Mouse (Mus musculus): ENCODE measurements around the gene Crtam. TPM values are rescaled to one million over a fixed set of nuclear protein-coding genes. Genes with fewer than 3 reads are reported as not detected.
A peak's percentile ranks its signal among the peaks of the same experiment; 100 is the strongest.

Gene Crtam
- total RNA-seq, 2 experiments from 2014 or later = not detected

DNA sequence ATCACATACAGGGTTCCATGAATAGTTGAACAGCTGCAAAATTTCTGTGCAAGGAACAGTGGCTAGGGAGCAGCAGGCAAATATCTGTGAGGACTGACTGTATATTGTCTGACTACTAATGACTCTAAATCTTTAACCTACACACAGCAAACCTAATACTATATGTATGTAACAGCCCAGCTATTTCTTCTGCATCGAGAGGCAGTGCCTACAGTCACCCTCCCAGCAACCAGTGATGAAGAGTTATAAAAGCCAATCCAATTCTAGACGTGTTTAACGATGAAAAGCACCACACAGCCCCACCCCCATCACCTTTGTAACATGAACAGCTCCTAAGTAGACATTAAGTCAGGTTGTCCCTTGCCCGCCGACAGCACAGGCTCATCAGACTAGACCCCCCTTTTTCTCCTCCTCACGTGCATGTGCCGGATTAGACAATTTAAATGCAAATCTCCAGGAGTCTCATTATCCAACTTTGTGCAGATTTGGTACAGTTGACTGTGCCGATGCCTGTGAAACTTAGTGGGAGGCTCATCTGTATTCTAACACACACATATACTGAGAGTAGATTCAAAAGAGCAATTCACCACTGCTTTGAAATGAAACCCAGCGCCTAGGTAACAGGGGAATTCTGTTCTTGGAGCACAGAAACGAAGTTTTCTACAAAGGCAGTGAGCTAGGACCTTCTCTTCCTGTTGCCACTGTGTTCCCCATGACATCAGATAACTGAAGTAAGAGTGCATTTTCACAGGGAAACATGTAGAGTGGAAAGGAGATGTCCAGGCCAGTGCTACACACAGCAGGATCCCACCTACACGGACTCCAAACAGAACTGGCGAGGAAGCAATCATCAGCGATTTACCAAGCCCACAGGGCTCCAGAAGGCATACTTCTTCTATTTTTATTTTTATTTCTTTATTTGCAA, 7.3 kb upstream of the Crtam start:
- DNase-seq (ENCODE audit: low spot score in 2 of 2) = peak in 1 of 2 experiments; percentile 64

DNA sequence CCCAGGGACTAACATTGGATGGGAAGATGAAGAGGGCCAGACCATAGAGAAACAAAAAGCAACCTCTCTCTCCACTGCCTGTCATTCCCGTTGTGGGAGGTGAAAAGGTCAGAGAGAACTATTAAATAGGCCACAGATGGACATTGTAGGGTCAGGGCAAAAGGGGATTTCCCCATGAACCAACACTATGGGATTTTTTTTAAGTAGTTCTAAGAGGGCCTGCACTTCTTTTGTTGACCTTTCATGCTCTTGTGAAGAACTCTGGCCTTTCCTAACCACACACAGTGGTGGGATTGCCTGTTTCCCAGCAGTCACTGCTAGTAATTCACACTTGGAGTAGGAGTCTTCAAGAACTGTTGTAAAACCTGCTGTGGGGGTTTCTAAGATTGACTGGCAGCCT, 3.4 kb upstream of the Crtam start:
- no peak for DNase-seq (ENCODE audit: low spot score in 2 of 2)

DNA sequence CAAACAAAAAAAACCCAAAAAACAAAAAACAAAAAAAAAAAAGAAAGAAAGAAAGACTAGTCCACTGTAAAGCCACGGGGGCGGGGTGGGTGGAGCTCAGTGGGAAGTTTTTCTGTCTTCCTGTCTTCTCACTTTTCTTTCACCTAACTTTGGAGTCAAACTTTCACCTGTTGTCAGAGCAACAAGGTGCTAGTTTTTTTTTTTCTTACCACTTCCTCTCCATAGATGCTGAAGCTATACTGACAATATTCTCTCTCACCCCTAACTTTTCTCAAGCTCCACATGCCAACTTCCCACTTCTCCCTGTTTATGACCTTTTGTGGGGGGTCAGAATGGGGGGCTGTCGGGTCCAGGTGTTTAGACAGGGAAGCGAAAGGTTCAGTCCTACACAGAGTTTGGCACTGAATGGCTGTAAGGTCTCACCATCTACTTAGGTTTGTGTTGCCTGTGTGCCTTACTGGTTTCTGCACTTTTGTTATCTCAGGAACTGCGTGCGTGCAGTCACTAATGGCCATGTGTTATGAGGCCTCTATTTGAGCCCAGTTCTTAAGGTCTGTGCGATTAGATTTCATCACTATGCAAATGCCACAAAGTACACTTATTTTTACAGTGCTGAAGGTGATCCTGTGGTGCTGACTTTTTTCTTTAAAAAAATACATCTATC, 7.2 kb downstream of the Crtam start:
- DNase-seq (ENCODE audit: low spot score in 2 of 2) = no peak

DNA sequence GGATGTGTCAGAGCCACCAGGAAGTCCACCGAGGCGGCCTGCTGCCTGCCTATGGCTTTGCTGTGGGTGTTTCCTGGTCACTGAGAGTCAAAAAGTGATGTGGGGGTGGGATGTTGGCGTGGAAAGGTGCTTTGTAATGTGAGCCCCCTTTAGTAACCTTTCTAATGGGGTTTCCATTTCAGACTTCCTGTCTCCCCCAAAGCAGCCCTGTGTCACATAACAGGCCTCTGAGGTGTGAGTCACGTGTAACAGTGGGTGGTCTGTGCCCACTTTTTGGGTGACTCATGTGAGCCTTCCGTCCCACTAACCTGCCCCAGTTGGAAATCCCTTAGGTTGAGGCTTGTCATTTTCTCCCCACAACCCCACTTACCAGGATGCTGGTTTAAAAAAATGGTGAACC, 10.4 kb downstream of the Crtam start:
- DNase-seq (ENCODE audit: low spot score in 2 of 2) = no peak

DNA sequence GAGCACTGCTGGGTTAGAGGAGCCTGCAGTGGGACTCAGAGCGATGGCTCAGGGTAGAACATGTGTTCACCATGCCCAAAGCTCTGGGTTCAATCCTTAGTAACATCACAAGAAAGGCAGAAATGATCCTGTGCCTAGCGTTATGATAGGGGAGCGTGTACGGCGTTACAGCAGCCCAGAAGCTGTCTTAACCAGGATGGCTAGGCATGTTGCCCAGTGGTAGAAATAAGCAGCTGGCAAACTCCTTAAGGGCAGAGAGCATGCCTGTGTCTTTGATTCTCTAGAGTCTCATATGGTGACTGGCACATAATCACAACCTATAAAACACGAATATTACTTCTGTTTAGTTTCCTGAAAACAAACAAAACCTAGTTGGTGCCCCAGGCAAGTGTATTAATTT, 12.9 kb downstream of the Crtam start:
- DNase-seq (ENCODE audit: low spot score in 2 of 2) = no peak

DNA sequence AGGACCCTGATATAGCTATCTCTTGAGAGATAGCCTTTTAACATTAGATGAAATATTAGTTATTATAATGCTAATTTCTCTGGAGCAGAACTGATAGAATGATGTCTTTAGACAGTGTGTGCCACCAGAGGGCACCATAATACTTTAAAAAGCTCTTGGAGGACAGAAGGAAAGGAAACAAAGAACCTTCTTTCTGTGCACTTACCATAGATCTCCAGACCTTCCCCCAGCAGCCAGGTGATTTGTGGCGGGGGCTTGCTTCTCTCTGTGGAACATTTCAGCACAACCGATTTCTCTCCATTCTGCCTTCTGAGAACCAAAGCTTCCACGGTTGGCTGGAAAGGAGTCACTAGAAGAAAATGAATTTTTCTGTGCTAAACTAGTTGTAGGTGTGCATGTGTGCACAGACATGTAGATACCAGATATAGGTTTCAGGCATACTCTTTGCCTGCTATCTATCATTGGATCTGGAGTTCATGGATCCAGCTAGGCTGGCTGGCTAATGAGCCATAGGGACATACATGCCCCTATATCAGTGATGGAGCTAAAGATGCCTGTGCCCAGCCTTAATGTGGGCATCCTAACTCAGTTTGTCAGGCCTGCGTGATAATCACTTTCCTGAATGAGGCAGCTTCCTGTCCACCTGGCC, 14.4 kb downstream of the Crtam start:
- DNase-seq (ENCODE audit: low spot score in 2 of 2) = peak; percentile 62 to 82

DNA sequence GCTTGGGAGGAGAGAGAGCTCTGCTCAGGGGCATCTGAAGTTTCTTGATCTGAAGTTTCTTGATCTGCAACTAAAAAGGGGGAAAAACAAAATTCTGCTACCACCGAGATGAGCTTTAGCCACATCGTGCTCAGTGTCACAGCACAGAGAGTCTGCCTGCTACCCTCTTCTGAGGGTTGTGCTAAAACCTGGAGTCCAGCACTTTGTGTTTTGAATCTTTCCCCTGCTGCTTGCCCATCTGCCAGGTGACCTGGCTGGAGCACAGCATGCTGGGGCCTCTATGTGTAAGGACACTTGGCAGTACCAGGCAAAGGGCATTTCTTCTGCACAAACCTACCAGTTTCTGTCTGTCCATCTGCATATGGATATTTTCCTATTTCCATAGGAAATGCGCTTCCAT, 20.1 kb downstream of the Crtam start:
- DNase-seq (ENCODE audit: low spot score in 2 of 2) = no peak

DNA sequence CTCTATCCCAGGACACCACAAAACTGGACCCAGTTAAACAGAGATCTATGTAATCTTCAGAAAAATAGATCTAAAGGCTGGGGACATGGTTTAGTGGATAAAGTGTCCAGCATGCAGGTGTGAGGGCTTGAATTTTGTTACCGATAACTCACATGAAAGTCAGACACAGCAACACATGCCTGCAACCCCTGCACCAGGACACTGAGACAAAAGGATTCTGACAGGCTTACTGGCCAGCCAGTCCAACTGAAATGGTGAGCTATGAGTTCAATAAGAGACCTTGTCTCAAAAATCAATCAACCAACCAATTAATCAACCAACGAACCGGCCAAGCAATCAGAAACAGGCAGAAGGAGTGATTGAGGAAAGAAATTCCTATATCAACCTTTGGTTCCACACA, 20.7 kb downstream of the Crtam start:
- DNase-seq (ENCODE audit: low spot score in 2 of 2) = no peak

DNA sequence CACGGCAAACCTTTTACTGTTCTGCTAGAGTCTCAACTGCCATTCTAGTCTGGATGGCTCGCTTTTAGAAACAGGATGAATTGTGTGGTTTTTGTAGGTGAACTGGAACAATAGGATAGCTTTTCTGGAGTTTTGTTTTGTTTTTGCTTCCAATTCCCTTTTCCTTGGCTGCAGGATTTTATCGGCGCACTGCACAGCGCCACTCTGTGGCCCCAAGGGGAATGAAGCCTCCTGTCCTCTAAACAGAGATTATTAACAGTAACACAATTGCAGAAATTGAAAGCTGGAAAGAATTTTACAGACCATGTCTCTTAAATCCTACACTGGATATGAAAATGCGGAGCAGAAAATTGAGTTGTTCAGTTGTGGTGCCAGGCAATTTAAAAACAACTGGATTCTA, 21.9 kb downstream of the Crtam start:
- DNase-seq (ENCODE audit: low spot score in 2 of 2) = peak; percentile 28 to 32

DNA sequence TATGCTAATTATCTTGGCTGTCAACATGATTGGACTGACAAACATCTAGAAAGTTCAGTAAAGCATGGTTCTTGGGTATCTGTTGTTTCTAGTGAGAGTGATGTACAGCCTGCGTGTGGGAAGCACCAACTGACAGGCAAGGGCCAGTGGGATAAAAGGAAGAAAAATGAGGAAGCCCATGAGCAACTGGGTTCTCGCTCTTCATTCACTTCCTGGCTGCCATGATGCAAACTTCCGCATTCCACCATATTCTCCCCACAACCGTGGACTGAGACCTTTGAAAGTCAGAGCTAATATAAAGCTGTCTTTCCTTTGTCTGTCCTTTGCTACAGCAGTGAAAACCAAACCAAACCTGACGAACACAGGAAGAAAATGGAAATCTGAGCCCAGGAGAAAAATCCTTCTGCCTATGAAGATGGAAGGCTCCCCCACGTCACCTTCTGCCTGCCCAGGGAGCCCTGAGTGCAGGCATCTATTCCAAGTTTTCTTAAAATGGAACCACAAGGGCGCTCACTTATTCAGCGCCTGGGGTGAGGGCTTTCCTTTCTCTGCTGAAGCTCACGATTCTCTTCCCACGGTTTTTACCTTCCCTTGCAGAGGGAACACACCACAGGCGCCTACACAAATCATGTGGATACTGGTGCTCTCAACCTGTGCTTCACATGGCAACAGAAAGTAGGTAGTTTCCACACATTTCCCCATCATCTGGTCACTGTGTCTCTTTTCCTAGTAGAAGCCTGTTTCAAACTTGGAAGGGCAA, 30.2 kb downstream of the Crtam start:
- no peak for DNase-seq (ENCODE audit: low spot score in 2 of 2)

DNA sequence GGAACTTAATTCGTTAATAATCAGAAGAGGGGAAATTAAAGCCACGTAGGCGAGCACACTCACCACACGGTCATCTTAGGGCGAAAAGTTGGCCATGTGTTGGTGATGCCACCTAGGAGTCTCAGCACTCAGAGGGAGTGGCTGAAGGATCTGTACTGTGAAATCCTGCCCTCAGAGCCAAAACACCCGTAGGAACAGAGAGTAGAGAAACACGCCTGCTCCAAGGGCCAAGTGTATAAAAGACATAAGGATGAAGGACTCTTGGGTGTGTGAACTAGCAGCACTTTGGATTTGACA, 40.1 kb downstream of the Crtam start:
- DNase-seq (ENCODE audit: low spot score in 2 of 2) = no peak

DNA sequence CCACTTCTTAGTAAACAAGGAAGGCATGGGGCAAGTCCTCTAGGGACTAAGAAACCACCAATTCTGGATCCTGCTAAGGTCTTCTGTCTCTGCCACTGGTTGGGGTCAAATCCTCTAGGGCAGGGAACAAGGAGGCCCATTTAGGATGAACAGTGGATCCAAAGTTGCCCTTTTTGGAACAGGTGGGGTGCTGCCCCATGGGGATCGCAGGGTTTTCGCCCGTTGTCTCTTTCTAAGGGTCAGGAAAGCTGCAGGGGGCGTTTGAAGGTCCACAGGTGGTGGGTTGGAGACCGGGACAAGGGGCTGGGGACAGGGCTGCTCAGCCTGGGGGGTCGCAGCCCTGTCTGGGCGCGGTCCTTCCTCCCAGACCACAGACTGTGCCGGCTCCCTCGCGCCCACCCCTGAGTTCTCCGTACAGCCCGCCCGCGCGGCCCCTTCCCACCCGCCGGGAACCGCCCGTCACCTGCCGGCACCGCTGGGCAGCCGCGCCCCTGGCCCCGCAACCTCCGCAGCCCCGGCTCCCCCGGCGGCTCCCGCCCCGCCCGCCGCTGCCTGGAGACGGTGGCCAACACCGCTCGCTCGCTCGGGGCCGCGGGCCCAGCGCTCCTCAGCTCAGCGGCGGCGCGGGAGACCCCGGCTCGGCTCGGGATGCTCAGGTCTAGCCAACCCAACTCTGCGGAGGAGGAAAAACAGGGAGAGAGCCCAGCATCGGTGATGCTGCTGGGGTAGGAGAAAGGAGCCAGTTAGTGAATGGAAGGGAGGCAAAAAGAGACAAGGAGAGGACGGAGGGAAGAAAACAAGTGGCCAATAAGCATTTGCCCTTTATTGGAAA, 40.6 kb downstream of the Crtam start, which contains the start of gene Jhy:
Jhy (minus strand) TSS at position 533 of the 832 bp plus-strand sequence.
- no peak for DNase-seq (ENCODE audit: low spot score in 2 of 2)

DNA sequence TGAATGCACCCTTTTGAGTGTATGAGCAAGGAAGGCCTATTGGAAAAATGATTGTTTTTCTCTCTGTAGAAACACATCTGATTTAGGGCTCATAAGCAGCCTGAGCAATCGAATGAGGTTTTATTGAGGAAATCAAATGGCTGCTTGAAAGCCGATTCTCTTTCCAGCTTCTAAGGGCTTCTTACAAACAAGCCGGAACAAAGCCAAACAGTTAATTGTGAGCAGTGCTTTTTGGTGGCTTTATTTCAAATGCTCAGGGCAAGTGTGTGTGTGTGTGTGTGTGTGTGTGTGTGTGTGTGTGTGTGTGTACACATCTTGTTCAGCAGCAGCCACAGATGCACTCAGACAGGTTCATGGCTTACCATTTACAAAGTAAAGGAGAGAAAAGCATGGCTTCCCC, 43.0 kb downstream of the Crtam start:
- peak in 1 of 2 experiments; percentile 26 for DNase-seq (ENCODE audit: low spot score in 2 of 2)

DNA sequence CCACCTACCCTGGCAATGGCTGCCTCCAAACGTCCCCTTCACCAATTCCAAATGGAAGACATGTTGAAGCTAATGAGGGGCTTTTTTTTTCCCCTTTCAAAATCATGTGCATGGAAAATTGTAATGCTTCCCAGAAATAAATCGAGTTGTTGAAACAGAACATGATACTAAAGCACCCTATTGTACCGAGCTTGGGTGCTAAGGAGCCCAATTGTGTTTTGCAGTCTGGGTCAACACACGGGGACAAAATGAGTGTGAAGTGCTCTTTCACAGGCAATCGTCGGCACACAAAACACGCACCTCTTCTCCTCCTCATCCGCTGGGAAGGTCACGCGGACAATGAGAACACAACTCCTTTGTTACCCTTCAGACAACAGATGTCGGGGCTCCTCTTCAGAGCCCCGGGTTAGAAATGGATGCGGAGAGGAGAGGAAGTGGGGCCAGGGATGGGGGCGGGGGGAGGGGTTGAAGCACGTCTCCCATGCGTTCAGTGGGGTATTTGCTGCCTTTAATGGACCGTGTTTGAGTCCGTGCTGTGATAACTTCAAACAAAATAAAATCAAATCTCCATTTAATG, 55.3 kb downstream of the Crtam start:
- no peak for DNase-seq (ENCODE audit: low spot score in 2 of 2)

DNA sequence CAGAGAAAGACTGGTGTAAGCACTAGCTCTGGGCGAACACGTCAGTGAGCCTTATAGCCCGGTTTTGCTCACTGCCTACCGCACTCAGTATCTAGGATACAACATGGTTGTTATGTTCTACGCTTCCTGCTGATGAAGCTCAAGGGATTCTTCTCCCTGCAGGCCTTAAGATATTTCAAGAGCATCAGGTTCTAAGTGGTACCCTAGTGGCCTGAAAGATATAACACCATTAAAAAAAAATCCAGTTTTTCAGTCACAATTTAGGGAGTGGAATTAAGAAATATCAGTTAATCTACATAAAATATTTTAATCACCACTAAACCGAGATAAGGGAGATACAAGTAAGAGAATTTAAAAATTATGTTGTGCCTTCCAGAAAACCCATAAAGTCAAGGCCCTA, 56.0 kb downstream of the Crtam start:
- no peak for DNase-seq (ENCODE audit: low spot score in 2 of 2)

DNA sequence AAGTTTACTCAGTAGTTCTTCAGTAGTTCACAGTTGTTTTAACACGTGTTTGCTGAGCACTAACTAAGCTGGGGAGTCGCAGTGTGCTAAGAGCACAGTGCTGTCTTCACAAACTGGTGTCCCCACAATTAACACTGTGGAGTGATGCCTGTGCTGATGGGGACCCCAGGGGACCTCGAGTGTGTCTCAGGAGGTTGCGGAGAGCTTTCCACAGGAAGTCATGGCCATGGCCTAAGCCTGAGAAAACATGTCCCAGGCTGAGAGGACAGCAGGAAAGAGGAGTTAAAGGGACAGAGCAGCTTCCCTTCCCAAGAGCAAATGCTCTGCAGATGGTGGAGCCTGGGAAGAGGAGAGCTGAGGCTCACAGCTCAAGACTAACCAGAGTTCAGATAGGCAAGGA, 57.3 kb downstream of the Crtam start:
- no peak for DNase-seq (ENCODE audit: low spot score in 2 of 2)

DNA sequence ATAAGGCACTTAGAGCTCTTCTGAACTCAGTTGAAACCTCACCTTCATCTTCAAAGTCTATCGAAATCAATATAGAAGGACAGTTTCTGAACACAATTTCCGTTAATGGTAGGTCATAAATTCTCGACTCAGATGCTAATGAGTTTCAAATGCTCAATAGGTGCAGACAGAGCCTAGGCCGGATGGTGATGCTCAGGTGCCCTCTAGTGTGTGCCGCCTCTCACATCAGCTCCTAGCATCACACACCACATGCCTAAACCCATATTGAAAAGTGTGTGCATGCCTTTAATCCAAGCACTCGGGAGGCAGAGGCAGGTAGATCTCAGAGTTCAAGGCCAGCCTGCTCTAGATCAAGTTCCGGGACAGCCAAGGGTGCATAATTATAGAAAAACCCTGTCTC, 67.0 kb downstream of the Crtam start:
- DNase-seq (ENCODE audit: low spot score in 2 of 2) = peak in 1 of 2 experiments; percentile 25

DNA sequence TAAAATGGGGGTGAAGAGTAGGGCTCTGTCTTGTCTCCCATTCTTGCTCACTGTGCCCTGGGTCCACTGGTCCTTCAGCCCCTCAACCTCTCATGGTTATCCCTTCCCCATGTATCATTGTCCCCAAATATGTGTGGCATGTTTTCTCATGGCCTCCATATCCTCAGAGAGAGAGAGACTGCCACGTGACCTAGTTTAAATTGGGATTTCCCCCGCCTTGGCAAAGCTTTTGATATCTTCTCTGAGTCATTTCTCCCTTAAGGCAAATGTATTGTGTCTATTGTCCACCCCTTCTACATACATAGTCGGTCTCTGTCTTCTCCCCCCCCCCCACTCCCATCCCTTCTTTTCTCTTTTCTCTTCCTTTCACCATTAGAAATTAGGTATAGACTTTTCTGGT, 71.1 kb downstream of the Crtam start:
- no peak for DNase-seq (ENCODE audit: low spot score in 2 of 2)

DNA sequence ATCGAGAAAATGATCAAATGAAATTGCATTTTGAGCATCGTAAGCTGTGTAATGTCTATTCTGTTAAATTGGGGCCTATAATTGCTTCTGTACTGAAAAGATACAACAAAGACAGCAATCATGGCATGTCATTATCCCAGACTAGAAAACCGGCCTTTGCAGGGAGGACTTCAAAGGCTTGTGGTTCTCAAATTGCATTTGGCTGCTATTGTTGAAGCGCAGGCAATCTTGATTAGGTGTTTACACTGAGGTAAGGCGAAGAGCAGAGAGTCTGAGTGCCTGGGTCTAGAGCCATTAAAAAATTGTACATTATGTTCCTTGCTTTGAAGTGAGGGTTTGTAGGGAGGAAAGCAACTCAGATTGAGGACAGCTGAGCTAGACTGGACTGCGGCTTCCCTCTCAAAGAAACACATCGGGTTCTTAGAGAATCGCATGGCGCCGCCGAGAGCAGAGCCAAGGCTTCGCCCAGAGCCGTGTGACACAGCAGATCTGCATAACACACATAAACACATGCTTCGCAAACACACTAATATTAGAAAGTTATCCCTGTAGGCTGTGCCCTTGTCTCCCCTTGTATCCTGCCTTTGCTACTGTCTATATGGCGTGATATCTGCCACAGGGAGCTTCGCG, 77.0 kb downstream of the Crtam start:
- no peak for DNase-seq (ENCODE audit: low spot score in 2 of 2)
